Mouse (Mus musculus) lung, adult 2 months (tissue): ENCODE results near the gene Prg4.

Experiments
- CTCF ChIP-seq: fragments of 200-500 bp; IDR thresholded peaks from 2 replicates; pipeline ENCODE4 v1.5.1; 2011; ENCODE audit warnings: mild to moderate bottlenecking, low read length, control low read depth; ENCODE audit not compliant: insufficient read depth
- POLR2A ChIP-seq: fragments of 200-500 bp; IDR thresholded peaks from 2 replicates; pipeline ENCODE4 v1.6.1; 2011; ENCODE audit warnings: low read depth, mild to moderate bottlenecking, control low read depth, low read length, borderline replicate concordance; ENCODE audit errors: extremely low read depth

DNA sequence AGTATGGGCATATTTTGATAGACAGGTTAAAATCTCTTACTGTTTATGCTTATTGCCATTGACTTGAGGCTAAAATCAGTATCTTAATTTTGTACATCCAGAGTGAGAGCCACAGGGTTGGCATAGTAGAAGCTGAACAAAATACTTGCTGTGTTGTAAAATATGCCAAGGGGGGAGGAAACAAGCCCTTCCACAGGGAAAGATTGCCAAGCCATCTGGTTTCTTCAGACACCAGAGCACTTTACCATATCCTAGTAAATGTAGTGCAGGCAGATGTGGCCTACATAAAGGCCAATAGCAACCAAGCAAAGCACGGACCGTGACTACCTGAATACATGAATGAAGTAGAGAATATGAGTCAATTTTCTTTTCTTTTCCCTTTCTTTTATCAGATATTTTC lies 23.2 kb upstream of the Prg4 start:
- no peak for TF ChIP-seq CTCF
- TF ChIP-seq POLR2A = no peak
